Mouse (Mus musculus) embryo, embryonic 11.5 days (tissue): ENCODE measurements around the gene Tmem63b.
A peak's percentile ranks its signal among the peaks of the same experiment; 100 is the strongest.

Source experiments
- DNase-seq: peaks from one replicate; pipeline ENCODE4 v3.0.0-alpha.2; 2012; ENCODE audit warnings: low read depth, low spot score

Gene Tmem63b

GRCm38 (mm10) chr17:45672598-45672997 lies 14.1 kb downstream of the Tmem63b start:
- no peak for DNase-seq

GRCm38 (mm10) chr17:45671821-45672220 lies 14.9 kb downstream of the Tmem63b start:
- no peak for DNase-seq

- no peak for DNase-seq
These were observed 18.7 kb downstream of the Tmem63b start for GRCm38 (mm10) chr17:45667986-45668385.

GRCm38 (mm10) chr17:45667481-45667880 lies 19.2 kb downstream of the Tmem63b start:
- DNase-seq = no peak

GRCm38 (mm10) chr17:45666091-45666490 lies 20.6 kb downstream of the Tmem63b start:
- no peak for DNase-seq

GRCm38 (mm10) chr17:45664608-45665007 lies 22.1 kb downstream of the Tmem63b start:
- DNase-seq = no peak

GRCm38 (mm10) chr17:45663106-45663919 lies 23.4 kb downstream of the Tmem63b start:
- peak; percentile 50 for DNase-seq

- no peak for DNase-seq
These were observed 27.5 kb downstream of the Tmem63b start, which contains the start of gene Capn11 for GRCm38 (mm10) chr17:45659225-45659624. Gene Capn11 (minus strand): TSS chr17:45659325.

GRCm38 (mm10) chr17:45655820-45656219 lies 30.9 kb downstream of the Tmem63b start:
- DNase-seq = no peak

GRCm38 (mm10) chr17:45653233-45653632 lies 33.5 kb downstream of the Tmem63b start:
- DNase-seq = no peak

GRCm38 (mm10) chr17:45644185-45644584 lies 42.5 kb downstream of the Tmem63b start:
- no peak for DNase-seq

- peak; percentile 30 for DNase-seq
These were observed 44.0 kb downstream of the Tmem63b start for GRCm38 (mm10) chr17:45642701-45643100.

- no peak for DNase-seq
These were observed 44.7 kb downstream of the Tmem63b start for GRCm38 (mm10) chr17:45641981-45642380.

- no peak for DNase-seq
These were observed 48.0 kb downstream of the Tmem63b start for GRCm38 (mm10) chr17:45638596-45639295.

- DNase-seq = no peak
These were observed 52.7 kb downstream of the Tmem63b start for GRCm38 (mm10) chr17:45634033-45634432.

GRCm38 (mm10) chr17:45631940-45632339 lies 54.8 kb downstream of the Tmem63b start:
- no peak for DNase-seq

- no peak for DNase-seq
These were observed 55.7 kb downstream of the Tmem63b start for GRCm38 (mm10) chr17:45630992-45631391.

- peak; percentile 45 for DNase-seq
These were observed 56.6 kb downstream of the Tmem63b start for GRCm38 (mm10) chr17:45629861-45630694.

GRCm38 (mm10) chr17:45628885-45629855 lies 57.5 kb downstream of the Tmem63b start:
- no peak for DNase-seq

GRCm38 (mm10) chr17:45628160-45628559 lies 58.5 kb downstream of the Tmem63b start:
- DNase-seq = no peak
